Mouse (Mus musculus) ovary, postnatal 14 days (tissue): ENCODE measurements around the gene Dnajc16.
A peak's percentile ranks its signal among the peaks of the same experiment; 100 is the strongest.

Source experiments
- DNase-seq: peaks from one replicate; pipeline ENCODE4 v3.0.0; 2022; ENCODE audit warnings: low spot score

The Dnajc16 gene

GRCm38 (mm10) chr4:141790524-141790990 is at the start of gene Dnajc16:
TSS of gene Dnajc16 (minus strand) at chr4:141790931.
- peak; percentile 92 for DNase-seq

DNA sequence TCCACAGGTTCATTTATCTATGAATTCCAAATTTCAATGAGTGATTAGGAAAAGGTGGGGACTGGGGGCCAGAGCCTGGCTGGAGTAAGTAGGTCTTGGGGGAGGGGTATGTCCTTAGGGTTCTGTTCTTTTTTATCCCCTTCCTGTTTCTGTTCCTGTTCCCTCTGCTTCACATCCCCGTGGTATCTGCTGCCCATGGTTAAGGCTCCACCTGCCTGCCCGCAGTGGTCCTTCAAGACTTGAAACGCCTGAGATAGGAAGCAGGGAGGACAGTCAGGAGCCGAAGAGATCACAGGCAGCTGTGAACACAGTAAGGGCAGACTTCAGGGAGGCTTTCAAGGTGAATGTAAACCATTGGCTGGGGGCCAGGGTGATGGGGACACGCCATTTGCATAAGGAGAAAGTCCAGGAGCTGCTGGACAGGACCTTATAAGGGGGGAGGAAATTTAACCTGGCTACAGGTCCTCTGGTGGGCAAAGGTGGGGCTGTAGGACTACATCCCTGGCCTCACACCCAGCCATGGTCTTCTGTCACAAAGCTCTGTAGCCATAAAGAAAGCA is 43.9 kb upstream of the Dnajc16 start:
- DNase-seq: no peak

GRCm38 (mm10) chr4:141833911-141834310 is 43.2 kb upstream of the Dnajc16 start:
- no peak for DNase-seq

DNA sequence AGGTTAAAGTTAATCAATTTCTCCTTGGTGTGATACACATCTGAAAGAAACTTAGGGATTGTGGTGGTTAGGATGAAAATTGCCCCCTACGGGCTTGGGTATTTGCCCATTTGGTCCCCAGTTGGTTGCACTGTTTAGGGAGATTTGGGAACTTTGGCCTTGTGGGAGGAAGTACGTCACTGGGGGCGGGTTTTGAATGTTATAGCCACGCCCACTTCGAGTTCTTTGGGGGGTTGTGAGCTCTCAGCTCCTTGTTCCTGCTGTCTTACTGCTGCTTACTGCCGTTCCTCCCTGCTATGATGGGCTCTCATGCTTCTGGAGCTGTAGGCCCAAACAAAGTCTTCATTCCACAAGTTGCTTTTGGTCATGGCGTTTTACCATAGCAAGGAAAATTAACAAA is 40.6 kb upstream of the Dnajc16 start:
- no peak for DNase-seq

GRCm38 (mm10) chr4:141830381-141830780 is 39.6 kb upstream of the Dnajc16 start:
- no peak for DNase-seq

GRCm38 (mm10) chr4:141828177-141828576 is 37.4 kb upstream of the Dnajc16 start:
- no peak for DNase-seq

DNA sequence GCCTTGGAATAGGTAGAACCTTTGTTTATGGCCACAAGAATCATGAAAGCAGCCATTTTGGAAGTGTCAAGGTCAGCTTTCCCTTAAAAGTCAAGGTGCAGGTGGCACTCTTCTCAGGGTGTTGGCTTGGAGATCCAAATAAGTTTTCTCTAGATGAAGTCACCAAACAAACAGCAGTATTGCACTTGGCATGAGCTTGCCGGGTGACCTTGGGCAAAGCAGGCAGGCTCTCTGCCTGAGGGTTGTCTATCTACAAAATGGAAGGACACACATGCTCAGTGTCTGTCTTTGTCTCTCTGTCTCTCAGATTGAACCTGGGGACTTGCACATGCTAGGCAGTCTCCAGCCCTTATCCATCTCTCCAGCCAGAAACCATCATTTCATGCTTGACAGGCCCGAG is 36.7 kb upstream of the Dnajc16 start:
- DNase-seq: no peak

DNA sequence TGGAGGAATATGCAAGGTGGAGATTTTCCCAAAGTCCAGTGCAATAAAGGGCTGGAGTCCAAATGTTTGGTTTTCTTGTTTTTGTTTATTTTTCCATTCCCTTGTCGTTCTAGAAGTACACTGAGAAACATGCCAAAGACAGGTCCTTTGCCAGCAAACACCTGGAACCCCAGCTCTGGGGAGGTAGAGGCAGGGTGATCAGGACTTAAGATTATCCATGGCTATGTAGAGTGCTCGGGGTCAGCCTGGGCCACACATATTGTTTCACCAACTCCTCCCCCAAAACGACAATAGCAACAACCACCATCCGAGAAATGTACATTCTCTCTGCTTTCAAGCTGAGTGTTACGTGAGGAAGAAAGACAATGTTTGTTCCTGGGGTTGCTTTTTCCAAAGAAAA is 35.3 kb upstream of the Dnajc16 start, which contains the start of gene Cela2a:
Gene Cela2a, minus strand, starts transcription at position 101 of the 400 bp plus-strand sequence.
- no peak for DNase-seq

DNA sequence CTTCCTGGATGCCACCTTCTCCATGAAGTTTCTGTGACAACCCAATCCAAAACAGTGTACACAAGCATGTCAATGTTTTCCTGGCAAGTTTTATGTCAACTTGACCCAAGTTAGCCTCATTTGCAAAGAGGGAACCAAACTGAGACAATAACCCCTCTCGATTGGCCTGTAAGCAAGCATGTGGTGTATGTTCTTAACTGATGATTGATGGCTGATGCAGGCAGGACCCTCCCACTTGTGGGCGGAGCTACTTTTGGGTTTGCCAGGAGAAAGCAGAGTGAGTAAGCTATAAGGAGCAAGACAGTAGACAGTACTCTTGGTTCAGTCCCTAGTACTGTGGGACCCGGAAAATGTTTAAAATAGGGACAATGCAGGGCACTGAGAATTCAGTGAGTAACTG is 32.2 kb upstream of the Dnajc16 start:
- no peak for DNase-seq

DNA sequence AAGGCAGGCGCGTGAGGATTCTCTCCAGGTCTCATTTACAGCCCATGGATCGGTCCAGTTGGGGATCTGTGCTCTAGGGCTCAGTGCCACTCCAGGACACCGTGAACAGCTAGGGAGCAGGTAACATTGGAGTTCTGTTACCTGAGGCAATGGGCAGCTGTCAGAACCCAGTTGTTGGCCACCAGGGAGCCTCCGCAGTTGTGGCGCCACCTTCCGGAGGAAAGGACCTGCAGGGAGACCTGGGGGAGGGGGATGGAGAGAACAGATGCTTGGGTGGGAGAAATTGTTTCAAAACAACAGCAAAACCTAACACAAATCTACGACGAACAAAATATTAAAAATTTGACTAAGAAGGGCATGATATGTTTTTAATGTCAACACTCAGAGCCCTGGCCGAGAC is 31.4 kb upstream of the Dnajc16 start:
- DNase-seq: no peak

DNA sequence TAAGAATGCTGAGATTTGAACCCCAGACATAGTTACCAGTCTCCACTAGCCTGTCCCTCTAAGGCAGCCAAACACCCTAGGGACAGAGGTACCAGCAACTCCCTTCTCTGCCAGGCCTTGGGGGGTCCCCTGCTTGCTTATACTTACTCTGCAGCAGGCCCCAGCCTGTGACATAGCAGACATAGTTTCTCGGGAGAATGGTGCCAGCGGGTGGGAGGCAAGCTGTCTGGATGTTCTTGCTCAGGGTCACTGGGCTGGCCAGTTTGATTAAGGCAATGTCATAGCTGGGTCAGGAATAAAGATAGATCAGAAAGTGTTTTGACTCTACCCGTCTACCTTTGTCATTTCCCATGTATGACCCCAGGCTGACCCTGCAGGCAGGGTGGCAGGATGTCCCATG is 30.4 kb upstream of the Dnajc16 start:
- DNase-seq: no peak

GRCm38 (mm10) chr4:141819316-141819715 is 28.6 kb upstream of the Dnajc16 start:
- DNase-seq: no peak

DNA sequence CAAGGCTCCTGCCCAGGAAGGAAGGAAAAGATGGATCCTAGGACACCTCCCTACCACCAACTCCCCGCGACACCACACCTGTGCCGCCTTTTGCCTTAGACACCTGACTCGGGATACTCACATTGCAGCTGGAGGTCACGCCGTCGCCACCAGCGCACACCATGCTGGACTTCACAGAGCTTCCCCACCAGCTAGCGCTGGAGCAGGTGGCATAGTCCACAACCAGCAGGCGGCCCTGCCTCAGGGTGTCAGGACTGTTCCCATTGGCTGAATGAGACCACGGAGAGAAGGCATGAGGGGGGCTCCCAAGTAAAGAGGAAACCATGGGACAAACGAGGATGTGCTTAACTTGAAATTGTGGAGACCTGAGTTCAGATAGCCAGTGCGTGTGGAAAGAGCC is 28.1 kb upstream of the Dnajc16 start:
- no peak for DNase-seq

GRCm38 (mm10) chr4:141817706-141818105 is 27.0 kb upstream of the Dnajc16 start:
- DNase-seq: no peak

DNA sequence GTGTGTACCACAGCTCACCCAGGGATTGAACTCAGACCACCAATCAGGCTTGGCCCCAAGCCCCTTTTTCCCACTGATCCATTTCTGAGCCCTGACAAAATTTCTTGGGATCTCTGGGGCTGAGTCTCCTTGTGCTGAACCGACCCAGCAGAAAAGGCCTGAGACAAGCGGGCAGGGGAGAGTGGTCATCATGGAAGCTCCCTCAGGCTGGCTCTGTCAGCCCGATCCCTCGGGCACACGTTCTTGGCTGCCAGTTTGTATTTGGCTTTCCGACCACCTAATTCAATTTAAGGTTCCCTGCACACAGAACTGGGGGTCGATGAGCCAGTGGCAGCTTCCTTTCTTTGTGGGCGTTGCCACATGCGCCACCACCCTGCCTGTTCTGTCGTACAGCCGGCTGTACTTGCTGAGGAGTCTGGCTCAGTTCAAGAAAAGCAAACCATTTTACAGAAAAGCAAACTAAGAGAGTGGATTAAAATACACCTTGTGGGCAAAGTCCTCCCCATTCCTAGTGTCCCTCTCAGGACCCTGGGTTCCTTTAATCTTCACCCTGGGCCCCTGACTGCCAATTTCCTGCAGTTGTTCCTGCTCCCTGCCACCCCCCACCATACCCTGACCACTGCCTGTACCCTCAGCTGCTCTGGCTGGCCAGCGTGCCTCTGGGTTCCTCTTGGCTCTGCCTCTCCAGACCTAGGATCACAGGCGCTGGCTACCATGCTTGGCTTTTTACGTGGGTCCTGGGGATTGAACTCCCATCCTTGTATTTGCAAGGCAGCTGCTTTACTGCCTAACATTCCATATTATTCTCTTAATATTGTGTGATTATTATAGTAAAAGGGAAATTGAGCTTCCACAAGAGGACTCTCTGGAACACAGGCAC is 26.3 kb upstream of the Dnajc16 start:
- no peak for DNase-seq

DNA sequence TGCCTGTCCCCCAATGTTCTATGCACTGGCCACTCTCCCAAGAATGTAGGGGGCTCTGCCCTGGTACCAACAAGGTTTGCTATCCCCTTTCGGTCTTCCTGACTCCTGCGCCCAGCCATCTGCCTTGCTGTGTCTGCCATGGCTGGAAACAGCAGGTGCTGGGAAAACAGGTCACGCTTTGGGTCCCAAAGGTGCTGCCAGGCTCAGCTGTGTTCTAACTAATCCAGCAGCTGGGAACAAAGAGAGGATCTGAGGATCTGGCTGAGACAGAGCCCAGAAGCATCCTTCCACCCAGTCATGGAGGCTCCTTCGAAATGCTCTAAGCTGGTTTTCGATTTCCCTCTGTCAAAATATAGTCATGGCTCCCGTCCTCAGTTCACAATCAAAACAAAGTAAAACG is 25.5 kb upstream of the Dnajc16 start:
- no peak for DNase-seq

GRCm38 (mm10) chr4:141811375-141811774 is 20.6 kb upstream of the Dnajc16 start:
- no peak for DNase-seq

DNA sequence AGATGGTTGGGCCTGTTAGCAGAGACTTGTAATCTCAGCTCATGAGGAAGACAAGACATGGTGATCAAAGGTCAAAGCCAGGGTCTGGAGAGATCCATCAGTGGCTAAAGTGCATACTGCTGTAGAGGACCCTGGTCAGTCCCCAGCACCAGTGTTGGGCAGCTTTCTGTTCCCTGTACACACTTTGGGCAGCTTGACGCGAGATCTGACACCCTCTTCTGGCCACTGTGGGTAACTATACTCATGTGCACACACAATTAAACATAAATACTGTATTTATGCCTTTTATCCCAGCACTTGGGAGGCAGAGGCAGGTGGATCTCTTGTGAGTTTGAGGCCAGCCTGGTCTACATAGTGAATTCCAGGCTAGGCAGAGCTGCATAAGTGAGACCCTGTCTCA is 20.2 kb upstream of the Dnajc16 start:
- no peak for DNase-seq

DNA sequence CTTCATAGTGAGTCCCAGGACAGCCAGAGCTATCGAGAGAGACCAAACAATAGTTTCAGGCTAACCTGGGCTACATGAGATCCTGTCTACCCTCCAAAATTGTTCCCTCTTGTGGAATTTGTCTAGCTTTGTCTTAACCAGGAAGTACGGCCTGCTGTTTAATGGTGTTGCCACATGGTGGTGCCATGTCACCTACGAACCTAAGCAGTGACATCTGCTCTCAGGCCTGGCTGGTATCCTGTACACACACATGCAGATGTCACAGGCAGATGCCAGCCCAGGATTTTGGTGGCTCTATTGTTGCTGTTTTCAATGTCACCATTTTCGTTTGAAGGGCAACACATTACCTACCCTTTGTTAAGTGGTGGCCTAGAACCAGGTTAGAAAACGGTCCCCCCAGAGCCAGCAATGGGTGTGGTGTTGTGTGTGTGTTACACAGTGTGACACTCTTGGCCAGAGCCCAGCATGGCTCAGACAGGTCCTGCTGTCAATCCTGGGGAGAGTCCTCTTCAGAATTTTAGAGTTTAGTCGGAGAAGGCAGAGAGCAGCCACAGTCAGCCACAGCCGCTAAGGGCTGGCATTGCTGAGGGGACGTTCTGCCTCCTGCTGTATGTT is 19.2 kb upstream of the Dnajc16 start:
- no peak for DNase-seq

DNA sequence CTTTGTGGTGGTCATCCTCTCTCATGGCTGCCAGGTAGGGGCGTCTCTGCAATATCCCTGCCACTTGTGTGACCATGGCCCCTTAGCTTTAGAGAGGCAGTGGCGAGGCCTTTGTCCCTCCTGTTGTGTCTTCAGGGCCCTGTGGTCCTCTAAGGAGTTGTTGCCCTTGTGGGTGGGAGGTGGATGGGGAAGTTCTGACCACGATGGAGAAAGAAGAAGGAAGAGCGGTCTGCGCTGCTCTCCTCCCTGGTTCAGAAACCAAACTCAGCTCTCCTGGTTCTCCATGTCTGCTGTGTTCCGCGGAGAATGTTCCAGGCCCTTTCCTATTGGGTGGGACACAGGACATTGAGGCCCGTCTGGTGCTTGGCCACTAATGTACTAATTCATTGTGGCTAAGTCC is 15.2 kb upstream of the Dnajc16 start:
- no peak for DNase-seq

DNA sequence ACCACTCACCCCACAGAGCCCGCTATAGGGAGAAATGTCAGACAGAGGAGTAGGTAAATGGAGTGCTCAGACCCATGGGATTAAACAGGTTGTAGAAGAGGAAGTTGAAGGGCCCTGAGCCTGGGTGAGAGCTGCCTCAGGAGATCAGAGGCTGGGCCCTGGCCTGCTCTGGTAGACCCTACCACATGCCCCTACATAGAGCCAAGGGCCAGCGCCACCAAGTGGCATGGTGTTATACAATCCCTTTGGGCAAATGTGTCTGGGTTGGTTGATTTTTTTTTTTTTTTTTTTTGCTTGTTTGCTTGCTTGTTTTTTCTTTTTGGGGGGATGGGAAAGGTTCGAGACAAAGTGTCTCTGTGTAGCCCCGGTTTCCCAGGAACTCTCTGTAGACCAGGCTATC is 13.4 kb upstream of the Dnajc16 start:
- DNase-seq: no peak

DNA sequence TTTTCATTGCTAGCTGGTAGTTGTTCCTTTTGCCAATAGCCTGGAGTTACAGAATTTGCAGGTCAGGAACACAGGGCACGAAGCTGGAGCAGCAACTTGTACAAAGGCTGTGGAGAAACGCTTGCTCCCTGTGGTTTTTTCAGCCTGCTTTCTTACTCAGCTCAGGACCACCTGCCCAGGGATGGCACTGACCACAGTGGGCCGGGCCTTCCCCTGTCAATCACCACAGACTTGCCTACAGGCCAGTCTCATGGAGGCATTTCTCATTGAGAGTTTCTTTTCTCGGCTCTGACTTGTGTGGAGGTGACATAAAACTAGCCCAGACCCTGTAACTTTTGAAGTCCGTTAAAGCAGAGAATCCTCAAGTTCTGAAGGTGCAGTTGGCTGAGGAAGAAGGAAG is 6.8 kb upstream of the Dnajc16 start:
- DNase-seq: no peak

DNA sequence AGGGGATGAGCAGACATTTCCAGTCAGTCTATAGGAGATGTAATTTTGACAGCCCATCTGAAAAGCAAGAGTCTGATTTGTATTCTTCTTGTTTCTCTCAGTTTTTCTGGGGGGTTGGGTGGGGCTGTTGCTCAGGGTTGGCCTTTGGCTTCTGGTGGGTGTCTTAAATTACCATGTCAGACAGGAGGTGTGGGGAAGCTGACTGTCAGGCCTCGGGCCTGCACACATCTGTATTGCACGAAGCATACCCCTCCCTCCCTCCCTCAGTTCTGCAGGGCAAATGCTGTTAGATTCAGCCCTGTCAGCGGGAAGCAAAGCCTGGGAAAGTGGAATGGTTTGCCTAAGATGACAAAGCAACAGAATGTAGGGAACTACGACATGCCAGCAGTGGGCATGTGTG is 6.2 kb upstream of the Dnajc16 start:
- no peak for DNase-seq
